Mouse (Mus musculus): ENCODE data around the gene Il18bp.
"Not testable (repeated sequence)": the region's sequence is repeated elsewhere in the genome, so short reads cannot be mapped to it uniquely, and the experiment has no call there.

The Il18bp gene

DNA sequence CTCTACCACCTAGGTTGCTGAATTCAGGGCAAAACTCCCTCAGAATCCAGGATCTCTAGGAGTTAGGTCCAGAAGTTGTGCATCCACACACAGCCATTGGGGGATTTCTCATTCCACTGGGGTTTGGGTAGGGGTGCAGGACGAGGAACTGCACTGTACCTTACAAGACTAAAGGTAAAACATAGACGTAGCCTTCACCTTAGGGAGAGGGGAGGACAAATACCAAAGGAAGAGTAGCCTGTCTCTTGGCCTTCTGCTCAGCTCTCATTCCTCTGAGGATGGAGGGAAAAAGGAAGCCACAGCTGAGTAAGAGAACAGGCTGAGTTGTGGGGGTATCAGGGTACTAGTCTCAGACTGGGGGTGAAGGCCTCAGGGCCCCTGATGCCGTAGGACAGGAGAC is at the start of gene Il18bp:
Gene Il18bp (minus strand): TSS at position 101 of the 400 bp plus-strand sequence.
- in situ Hi-C loops (cut with MboI; ENCODE audit: low sequenced_read_pairs): no loop called here

DNA sequence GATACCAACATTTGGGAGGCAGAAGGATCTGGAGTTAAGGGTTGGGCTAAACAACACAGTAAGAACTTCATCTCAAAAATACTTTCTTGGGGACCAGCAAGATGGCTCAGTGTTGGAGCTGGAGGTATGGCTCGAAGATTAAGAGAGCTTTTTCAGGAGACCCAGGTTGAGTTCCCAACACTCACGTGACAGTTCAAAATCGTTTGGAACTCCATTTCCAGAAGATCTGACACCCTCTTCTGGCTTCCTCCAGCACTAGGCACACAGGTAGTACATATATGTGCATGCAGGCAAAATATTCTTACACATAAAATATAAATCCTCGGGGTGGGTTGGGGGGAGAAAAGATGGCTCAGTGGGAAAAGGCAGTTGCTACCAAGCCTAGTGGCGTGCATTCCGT is 47.9 kb upstream of the Il18bp start:
- in situ Hi-C loops (cut with MboI; ENCODE audit: low sequenced_read_pairs): no loop called here

DNA sequence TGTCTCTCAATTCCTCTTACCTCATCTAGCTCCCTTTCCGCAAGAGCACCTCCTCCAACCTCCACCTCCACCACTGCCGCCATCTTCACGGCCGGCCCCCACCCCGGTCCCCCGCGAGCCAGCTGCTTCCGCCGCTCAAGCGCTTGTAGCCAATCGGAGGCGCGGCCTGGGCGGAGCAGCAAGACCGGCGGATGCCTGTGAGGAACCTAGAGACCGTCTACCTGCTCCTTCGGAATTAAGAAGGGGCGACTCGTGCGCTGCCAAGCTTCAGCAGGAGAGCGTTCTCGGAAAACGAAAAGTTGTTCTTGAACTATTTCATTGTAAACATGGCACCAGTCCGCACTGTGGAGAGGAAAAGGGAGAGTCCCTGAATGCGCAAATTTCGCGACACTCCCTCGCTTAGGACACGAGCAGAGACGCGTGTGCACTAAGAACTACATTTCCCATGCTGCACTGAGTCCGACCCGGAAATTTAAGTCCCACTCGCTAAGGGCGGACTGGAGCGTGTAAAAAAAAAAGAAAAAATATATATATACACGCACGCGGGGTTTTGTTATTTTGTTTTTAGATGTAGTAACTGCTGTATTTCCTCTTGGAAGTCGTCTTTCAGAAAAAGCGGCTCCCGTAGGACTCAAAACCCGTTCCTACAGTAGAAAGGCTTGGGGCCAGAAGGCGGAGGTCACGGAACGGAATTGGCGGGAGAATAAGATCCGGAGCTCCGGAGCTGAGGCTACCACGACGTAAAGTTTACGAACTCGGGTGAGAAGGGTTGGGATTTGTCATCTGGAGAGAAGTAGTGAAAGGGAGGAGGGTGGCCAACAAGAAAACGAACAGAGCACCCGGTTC is 46.8 kb upstream of the Il18bp start, which contains the start of the genes Rnf121, Xndc1 and Xntrpc:
Gene Rnf121 (minus strand): TSS at position 424 of the 846 bp plus-strand sequence.
Gene Xndc1 (plus strand): TSS at position 466 of the 846 bp plus-strand sequence.
Gene Xntrpc (plus strand): TSS at position 668 of the 846 bp plus-strand sequence.
- in situ Hi-C loops (cut with MboI; ENCODE audit: low sequenced_read_pairs): no loop called here

DNA sequence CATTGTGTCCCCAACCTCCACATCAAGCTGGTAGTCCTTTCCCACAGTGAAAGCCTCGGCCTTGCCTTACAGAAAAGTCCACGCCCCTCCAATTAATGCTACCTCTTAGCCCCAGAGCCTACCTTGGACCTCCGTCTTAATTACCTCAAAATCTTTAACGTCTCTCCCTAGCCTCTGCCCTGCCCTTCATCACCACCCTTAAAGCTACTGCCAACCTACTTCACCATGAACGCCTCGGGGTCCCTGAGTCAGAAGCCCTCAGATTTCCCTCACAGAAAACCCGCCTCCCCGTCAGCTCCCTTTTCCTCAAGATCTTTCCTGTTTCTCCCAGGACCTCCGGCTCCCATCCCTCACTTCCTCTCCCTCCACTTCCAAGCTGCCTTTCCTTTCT is 46.2 kb upstream of the Il18bp start:
- in situ Hi-C loops (cut with MboI; ENCODE audit: low sequenced_read_pairs): no loop called here

DNA sequence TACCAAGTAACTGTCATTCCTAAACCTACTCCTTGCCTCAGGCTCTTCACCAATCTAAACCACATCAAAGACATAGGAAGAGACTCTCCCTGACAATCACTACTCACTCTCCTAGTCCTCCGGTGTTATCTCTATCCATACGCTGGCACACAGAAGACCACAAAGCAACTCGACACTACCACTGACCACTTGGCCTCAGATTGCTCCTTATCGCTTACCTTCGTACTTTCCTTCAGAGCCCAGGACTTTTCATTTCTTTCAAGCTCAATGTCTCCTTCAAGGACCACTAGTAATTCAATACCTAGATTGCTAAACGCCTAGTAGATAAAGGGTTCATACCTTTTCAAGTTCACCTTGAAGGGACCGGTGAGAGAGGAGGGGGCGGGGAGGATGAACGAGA is 45.4 kb upstream of the Il18bp start:
- in situ Hi-C loops (cut with MboI; ENCODE audit: low sequenced_read_pairs): no loop called here

DNA sequence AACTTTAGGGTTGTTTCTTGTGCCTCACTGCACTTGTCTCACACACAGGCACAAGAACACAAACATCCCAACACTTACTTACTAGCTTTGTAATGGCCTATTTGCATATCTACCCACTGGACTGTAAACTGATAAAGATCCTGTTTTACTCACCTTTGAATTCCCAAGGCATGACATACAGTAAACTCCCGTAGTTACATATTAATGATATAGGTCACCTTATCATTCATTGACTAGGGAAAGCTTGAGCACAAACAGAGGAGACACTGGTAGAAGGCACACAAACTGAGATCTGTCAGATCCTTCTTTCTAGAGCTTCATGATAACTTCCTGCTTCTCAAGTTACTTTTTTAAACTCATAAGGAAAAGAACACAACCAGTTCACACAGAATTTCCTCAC is 43.7 kb upstream of the Il18bp start:
- in situ Hi-C loops (cut with MboI; ENCODE audit: low sequenced_read_pairs): no loop called here

DNA sequence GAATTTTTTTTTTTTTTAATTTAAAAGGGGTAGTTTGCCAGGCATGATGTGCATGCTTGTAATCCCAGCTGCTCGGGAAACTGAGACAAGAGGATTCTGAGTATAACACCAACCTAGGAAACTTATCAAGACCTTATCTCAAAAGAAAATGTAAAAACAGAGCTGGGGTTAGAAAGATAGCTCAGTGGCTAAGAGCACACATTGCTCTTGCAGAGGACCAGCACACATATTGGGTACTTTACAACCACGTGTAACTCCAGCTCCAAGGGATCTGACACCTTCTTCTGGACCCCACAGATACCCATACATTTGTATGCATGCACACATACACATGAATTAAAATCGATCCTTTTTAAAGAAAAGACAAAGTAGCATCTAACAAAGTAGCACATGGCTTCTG is 42.9 kb upstream of the Il18bp start:
- in situ Hi-C loops (cut with MboI; ENCODE audit: low sequenced_read_pairs): no loop called here

DNA sequence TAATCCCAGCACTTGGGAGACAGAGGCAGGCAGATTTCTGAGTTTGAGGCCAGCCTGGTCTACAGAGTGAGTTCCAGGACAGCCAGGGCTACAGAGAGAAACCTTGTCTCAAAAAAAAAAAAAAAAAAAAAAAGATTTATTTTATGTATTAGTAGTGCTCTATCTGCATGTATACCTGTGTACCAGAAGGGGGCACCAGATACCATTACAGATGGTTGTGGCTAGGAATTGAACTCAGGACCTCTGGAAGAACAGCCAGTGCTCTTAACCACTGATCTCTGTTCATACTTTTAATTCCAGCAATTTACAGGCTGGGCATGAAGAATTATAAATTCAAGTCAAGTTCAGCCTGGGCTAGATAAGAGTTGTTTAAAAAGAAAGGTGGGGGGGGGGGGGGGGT is 30.0 kb upstream of the Il18bp start:
- in situ Hi-C loops (cut with MboI; ENCODE audit: low sequenced_read_pairs): not testable (repeated sequence)

DNA sequence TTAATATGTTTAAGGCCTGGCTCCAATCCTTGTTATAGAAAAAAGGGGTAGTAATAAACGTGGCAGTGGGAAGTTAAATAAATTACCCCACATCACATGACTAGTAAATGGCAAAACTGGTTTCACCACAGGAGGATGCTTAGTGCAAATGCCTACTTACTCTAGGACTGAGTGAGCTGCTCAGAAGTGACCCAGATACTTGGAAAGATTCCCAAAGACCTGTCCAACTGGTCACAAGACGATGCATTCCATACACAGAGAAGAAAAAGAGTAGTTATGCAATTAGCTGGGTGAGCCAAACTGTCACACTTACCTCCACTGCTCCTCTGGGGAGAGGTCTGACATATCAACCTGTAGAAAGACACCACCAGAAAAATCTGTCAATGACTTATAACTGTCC is 23.8 kb upstream of the Il18bp start:
- in situ Hi-C loops (cut with MboI; ENCODE audit: low sequenced_read_pairs): no loop called here

DNA sequence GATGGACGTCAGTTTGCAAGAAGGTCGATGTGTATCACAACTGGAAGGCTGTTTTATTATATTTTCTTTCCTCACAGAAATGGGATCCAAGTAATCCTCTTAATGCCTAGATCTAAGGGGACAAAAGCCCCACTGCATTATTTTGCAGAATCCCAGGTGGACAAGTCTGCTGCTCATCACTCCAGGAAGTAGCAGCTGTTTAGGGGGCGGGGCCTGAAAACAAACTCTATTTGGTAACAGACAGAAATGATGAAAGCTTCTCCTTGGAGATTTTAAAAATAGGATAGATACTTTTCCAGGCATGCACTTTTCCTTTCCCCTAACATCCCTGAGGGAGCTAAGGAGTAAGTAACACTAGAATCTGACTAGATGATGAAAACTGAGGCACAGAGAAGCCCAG is 18.8 kb upstream of the Il18bp start:
- in situ Hi-C loops (cut with MboI; ENCODE audit: low sequenced_read_pairs): no loop called here

DNA sequence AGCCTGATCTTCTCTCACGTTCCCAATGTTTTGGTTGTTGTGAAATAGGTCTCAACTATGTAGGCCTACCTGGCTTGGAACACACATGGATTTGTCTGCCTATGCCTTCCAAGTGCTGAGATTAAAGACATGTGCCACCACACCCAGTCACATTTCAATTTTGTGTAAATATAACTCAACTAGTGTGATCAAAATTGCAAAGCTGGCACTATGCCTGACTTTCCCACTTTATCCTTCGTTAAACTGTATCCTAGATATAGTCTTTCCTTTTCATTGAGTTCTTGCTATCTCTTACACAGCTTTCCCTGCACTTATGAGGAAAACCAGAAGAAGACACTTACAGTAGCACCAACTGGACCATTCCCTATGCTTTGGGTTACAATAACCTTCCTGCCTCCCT is 17.0 kb upstream of the Il18bp start:
- in situ Hi-C loops (cut with MboI; ENCODE audit: low sequenced_read_pairs): no loop called here

DNA sequence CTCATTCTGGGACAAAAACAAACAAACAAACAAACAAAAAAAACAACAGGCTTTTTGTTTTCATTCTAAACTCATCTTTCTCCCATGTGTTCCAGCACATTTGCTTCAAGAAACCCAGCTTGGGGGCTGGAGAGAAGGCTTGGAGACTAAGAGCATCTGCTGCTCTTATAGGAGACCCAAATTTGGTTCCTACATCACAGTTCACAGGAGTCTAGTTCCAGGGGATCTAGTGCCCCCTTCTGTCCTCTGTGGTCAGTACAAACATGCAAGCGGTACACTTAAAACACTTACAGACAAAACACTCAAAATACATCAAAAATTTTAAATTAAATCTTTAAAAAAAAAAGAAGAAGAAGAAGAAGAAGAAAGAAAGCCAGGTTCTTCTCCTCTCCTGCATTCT is 16.4 kb upstream of the Il18bp start:
- in situ Hi-C loops (cut with MboI; ENCODE audit: low sequenced_read_pairs): no loop called here

DNA sequence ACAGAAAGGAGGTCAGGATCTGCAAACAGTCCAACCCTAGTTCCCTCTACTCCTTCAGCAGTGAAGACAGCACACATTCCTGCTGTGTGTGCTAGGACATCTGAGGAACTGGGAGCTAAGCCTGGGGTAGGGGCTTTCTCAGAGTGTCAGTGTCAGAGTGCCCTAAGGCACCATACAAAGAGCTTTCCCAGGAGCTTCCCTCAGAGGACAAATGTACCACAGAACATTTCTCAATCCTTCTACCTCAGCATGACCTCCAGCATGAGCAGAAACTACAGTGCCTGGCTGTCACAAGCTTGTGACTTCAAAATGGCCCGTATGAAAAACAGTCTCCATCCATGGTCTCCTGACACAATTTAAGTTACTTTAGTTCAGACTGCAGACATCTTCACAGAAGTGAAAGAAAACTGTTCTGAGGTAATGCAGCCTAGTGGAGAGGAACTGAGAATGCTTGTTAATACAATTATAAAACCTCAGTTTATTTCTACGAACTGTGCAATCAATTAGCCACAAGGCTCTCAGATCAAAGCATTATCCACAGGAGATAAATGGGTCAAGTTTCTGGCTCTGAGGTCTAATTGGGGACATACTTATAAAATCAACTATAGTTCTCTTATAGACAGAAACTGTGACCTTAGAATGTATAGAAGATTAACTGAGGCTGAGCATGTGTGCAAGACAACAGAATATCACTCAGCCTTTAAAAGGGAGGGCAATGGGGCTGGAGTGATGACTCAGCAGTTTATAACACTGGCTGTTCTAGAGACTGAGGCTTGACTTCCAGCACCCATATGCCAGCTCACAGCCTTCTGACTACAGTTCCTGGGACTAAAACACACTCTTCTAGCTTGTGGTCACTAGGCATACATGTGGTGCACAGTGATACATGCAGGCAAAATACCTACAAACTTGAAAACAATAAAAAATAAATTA is 7.0 kb upstream of the Il18bp start:
- in situ Hi-C loops (cut with MboI; ENCODE audit: low sequenced_read_pairs): no loop called here

DNA sequence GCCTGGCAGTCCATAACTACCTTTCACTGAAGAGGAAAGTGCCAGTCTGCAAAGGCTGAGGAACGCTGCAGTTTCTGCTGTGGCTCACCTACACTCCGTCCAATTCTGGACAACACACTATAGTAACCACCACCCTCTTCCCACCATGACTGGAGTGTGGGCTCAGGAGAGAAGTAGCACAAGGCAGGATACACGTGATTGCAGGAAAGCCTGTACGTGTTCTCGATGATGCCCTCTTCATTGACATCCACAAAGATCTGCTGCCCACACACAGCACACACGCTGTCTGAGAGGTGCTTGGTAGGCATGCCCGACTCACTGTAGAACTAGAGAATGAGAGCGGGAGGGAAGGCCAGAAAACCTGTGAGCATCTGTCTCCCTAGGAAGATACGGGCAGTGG is 5.3 kb upstream of the Il18bp start:
- in situ Hi-C loops (cut with MboI; ENCODE audit: low sequenced_read_pairs): no loop called here

DNA sequence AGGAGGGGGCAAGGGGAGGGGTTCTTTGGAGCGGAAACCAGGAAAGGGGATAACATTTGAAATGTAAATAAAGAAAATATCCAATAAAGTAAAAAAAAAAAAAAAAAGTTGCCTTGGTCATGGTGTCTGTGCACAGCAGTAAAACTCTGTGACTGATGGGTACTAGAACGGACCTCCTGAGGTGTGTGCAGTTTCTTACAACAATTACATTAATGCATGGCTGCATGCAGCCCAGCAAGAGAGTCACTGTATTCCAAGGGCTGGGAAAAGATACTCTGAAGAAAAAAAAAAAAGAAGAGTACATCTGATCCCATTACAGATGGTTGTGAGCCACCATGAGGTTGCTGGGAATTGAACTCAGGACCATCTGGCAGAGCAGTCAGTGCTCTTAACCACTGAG is 2.4 kb upstream of the Il18bp start:
- in situ Hi-C loops (cut with MboI; ENCODE audit: low sequenced_read_pairs): not testable (repeated sequence)

DNA sequence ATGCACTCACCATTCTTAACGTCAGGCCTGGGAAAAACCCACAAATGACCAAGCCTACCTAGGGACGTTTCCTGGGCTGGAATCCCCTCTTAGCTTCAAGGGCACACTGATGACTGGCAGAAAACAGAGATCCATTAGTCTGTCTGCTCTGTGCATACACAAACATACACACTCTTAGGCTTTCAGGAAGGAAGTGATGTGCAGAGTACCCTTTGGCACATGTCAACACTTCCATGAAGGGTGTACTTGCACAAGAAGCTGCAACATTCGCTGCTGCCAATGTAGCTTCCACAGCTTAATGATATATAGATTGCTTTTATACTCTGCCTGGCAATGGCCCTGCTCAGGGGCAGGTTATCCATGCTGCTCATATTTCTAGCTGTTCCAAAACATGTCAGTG is 872 bp upstream of the Il18bp start:
- in situ Hi-C loops (cut with MboI; ENCODE audit: low sequenced_read_pairs): no loop called here

DNA sequence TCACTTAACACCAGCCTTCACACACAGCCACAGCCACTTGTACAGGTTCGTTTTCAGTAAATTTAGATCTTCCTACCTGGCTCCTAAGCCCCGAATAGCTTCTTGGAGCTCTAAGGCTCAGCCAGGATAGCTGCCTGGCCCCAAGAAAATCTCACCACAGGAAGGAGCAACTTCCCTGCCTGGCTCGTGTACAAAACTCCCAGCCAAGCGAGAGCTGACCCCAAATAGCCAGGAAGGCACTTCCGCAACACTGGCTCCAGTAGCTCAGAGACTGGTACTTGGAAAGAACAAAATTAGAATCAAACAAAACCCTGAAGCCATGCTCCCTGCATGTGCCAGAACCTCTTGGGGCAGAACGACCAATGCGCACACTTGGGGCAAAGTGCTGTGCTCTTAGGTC is 456 bp downstream of the Il18bp start:
- in situ Hi-C loops (cut with MboI; ENCODE audit: low sequenced_read_pairs): no loop called here

DNA sequence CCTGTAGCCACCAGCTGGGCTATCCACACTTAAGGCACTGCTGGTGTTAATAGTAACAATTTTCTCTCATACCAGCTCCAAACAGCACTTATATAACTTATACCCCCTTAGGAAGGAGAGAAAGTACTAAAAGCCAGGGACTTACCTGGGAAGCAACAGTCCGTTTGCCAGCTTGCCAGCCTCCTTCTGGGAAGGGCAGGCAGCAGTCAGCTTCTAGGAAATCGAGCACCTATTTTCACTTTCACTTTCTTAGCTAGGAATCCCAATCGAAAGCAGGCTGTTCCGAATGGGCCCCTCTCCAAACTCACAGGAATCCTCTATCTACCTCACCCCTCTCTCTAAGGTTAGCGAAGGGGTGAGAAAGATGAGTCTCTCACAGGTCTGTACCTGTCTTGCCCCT is 1.0 kb downstream of the Il18bp start:
- in situ Hi-C loops (cut with MboI; ENCODE audit: low sequenced_read_pairs): no loop called here

DNA sequence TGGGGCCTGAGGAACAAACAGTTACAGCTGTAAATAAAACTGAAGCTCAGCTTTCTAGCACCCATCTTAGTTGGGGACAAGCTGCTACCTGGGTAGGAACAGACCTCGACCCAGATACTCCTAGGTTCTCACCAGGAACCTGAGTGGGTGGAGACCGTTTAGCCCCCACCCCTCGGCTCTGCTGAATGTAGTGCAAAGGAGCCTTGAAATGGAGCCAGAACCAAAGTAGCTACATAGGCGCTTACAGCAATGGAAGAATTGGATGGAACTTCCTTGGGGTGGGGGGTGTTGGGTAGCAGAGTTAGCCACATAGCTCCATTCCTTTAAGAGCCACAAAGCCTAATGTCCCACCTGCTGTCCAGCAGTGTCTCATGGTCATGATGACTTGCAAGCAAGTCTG is 1.6 kb downstream of the Il18bp start:
- in situ Hi-C loops (cut with MboI; ENCODE audit: low sequenced_read_pairs): no loop called here

DNA sequence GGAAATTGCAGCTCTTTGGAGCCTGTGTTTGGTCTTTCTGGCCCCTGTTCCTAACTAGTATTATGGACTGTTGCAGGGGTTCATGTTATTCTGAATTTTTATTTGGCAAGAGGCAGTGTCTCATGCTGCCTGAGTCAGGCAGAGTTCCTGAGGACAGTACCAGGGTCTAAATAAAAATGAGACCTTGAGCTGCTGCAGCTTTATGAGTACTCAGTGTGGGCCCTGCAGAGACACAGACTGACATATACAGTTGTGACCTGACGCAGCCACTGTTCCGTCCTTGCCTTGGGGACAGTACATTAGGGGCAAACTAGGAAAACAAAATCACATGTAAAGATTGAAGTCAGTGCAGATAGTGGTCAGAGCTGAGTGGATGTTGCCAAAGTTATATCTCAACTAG is 3.5 kb downstream of the Il18bp start:
- in situ Hi-C loops (cut with MboI; ENCODE audit: low sequenced_read_pairs): no loop called here

DNA sequence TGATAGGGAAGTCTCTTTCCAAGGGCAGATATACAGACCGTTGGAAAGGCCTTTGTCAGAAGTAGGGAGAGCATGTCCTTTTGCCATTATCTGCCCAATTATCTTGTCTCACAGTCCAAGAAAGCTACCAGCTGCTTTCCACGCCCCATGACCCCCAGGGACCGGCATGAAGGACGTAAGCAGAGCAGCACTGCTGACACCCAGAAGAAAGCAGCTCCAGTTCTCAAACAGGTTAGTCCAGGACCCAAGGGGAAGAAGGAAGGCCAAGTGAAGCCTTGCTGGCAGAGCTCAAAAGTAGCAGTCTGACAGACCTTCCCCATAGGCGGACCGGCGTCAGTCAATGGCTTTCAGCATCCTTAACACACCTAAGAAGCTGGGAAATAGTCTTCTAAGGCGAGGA is 5.1 kb downstream of the Il18bp start:
- in situ Hi-C loops (cut with MboI; ENCODE audit: low sequenced_read_pairs): no loop called here

DNA sequence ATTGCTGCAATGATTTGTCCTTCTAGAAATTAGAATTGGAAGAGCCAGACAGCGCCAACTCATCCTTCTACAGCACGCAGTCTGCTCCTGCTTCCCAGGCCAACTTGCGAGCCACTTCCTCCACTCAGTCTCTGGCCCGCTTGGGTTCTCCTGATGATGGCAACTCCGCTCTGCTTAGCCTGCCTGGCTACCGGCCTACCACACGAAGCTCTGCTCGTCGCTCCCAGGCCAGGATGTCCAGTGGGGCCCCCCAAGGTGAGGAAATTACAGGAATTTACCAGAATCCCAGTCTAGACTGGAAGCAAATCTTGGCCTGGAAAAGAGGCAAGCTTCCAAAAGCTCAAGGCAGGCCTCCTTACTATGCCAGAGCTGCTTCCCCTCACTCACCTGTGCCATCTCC is 6.6 kb downstream of the Il18bp start:
- in situ Hi-C loops (cut with MboI; ENCODE audit: low sequenced_read_pairs): no loop called here
